Mouse (Mus musculus): ENCODE results near the gene Tead3. TPM values are rescaled to one million over a fixed set of nuclear protein-coding genes. Genes with fewer than 3 reads are reported as not detected.

The Tead3 gene
- total RNA-seq (2021): 10 to 100 TPM; 10.0 to 10.1 TPM
- long read RNA-seq, experiment 1, partial matches to known transcripts: 2 of 4 reads
- long read RNA-seq, experiment 1, other reads (novel, unspliced or antisense): 2 of 4 reads
- long read RNA-seq, experiment 2, partial matches to known transcripts: 0 of 1 reads
- long read RNA-seq, experiment 2, other reads (novel, unspliced or antisense): 1 of 1 reads

GRCm38 (mm10) chr17:28350466-28351352, at the start of gene Tead3:
TSS of gene Tead3 (minus strand) at chr17:28350817.
- peak; percentile 84 to 88 for DNase-seq

GRCm38 (mm10) chr17:28394994-28395393, 44.4 kb upstream of the Tead3 start:
- no peak for DNase-seq

- DNase-seq: no peak
Measured at GRCm38 (mm10) chr17:28394051-28394765, 43.6 kb upstream of the Tead3 start.

GRCm38 (mm10) chr17:28391568-28392432, 41.2 kb upstream of the Tead3 start:
- no peak for DNase-seq

- no peak for DNase-seq
Measured at GRCm38 (mm10) chr17:28388534-28388933, 37.9 kb upstream of the Tead3 start.

- peak; percentile 85 to 92 for DNase-seq
Measured at GRCm38 (mm10) chr17:28386150-28386905, 35.7 kb upstream of the Tead3 start.

- peak; percentile 48 to 57 for DNase-seq
Measured at GRCm38 (mm10) chr17:28384298-28384697, 33.7 kb upstream of the Tead3 start.

GRCm38 (mm10) chr17:28380255-28380654, 29.6 kb upstream of the Tead3 start:
- no peak for DNase-seq

- no peak for DNase-seq
Measured at GRCm38 (mm10) chr17:28375592-28376061, 25.0 kb upstream of the Tead3 start.

- no peak for DNase-seq
Measured at GRCm38 (mm10) chr17:28374494-28374893, 23.9 kb upstream of the Tead3 start.

- peak; percentile 62 to 80 for DNase-seq
Measured at GRCm38 (mm10) chr17:28373821-28374220, 23.2 kb upstream of the Tead3 start.

GRCm38 (mm10) chr17:28371941-28372340, 21.3 kb upstream of the Tead3 start:
- no peak for DNase-seq

GRCm38 (mm10) chr17:28371286-28371685, 20.7 kb upstream of the Tead3 start:
- peak; percentile 68 to 71 for DNase-seq

- DNase-seq: no peak
Measured at GRCm38 (mm10) chr17:28369056-28369455, 18.4 kb upstream of the Tead3 start.

GRCm38 (mm10) chr17:28368449-28368848, 17.8 kb upstream of the Tead3 start:
- peak; percentile 80 to 88 for DNase-seq

- no peak for DNase-seq
Measured at GRCm38 (mm10) chr17:28365122-28365521, 14.5 kb upstream of the Tead3 start, which contains the start of gene Tulp1. TSS of gene Tulp1 (minus strand) at chr17:28365222.

GRCm38 (mm10) chr17:28363507-28363906, 12.9 kb upstream of the Tead3 start:
- DNase-seq: no peak

- no peak for DNase-seq
Measured at GRCm38 (mm10) chr17:28362653-28363292, 12.2 kb upstream of the Tead3 start.

GRCm38 (mm10) chr17:28361921-28362652, 11.5 kb upstream of the Tead3 start:
- no peak for DNase-seq

Measured in adrenal gland, postnatal 36 days (tissue).